12 mouse cellular contexts compared by ENCODE assay signal in the genomic region with DNA sequence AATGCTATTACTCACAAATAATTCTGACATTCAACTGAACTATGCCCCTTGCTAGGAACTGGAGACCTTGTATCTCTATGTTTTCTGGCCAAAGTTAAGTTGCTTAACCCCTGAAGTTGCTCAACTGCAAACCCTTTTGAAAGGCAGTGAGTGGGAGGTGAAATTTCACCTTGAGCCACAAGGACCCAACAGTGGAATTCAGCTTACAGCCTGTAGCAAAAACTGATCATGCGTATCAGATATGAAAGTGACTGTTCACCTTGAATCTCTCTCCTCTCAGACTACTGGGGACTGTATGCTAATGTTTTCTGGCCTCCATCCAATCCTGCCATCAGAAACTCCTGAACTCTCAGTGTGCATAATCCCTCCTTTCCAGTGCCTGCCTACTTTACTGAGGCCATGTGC.
DNase-seq lines count a peak whose midpoint lies in the region; ATAC-seq and TF ChIP-seq lines count a peak whose summit lies in the region.
"Had no signal": no experiment of that assay in that cellular context is flagged by ENCODE, and none has a peak within 500 bp of the region (broad histone marks: within the 10 kb centered on the region; RNA-seq: fewer than 3 reads in every experiment).

No protein-coding gene starts in this region.

- H3K27me3 ChIP-seq in heart, adult 2 months (ENCODE audit: control insufficient read depth, insufficient read depth, low read length): no peaks in the 10 kb centered on the region
- H3K27me3 ChIP-seq in lung, embryonic 15.5 days: no peaks in the 10 kb centered on the region
- H3K27me3 ChIP-seq in intestine, embryonic 16.5 days (replicated peaks; ENCODE audit: control insufficient read depth, insufficient read depth, low read length): no peaks in the 10 kb centered on the region
- no peaks in the 10 kb centered on the region for H3K27me3 ChIP-seq in cerebellum, adult 2 months (ENCODE audit: control insufficient read depth, insufficient read depth, low read length)
- H3K27me3 ChIP-seq: neural tube, embryonic 13.5 days had no signal

- TF ChIP-seq EP300 in heart, adult 2 months (IDR thresholded peaks at IDR 0.05; ENCODE audit: insufficient read depth, low read depth, low read length): no peak

- ATAC-seq in lung, embryonic 15.5 days (ENCODE audit: borderline replicate concordance, extremely low read depth, low FRiP score, low TSS enrichment): no peak
- peak; percentile 45; the same call in 1 of the 2 replicates for ATAC-seq in intestine, embryonic 16.5 days

- no peak overlapping the region for H3K4me2 ChIP-seq in lung, embryonic 15.5 days
- no peak overlapping the region for H3K4me2 ChIP-seq in intestine, embryonic 16.5 days (ENCODE audit: low read depth, low read length)
- H3K4me2 ChIP-seq: neural tube, embryonic 13.5 days had no signal

- no peak for DNase-seq in heart, adult 2 months
- DNase-seq in heart, postnatal 36 days: no peak
- DNase-seq in lung, postnatal 14 days: no peak
- peak; percentile 54 for DNase-seq in lung, postnatal 36 days
- no peak for DNase-seq in cerebellum, adult 2 months
- no peak for DNase-seq in spleen, postnatal 10 days (ENCODE audit: low spot score in 2 of 2)
- DNase-seq: cerebellum, postnatal 10 days; gastrocnemius, postnatal 25 days; right cerebral cortex, postnatal 25 days had no signal

- 76% methylated on average over 1 of the region's 1 CpGs for WGBS in heart, adult 2 months
- 65% methylated on average over 1 of the region's 1 CpGs for WGBS in lung, embryonic 15.5 days
- WGBS in intestine, embryonic 16.5 days: 68% methylated on average over 1 of the region's 1 CpGs
- 89% methylated on average over 1 of the region's 1 CpGs for WGBS in cerebellum, adult 2 months

- no peaks in the 10 kb centered on the region for H3K79me2 ChIP-seq in heart, adult 2 months (replicated peaks; ENCODE audit: control insufficient read depth, insufficient read depth, low read length)

- no peak for TF ChIP-seq POLR2A in heart, adult 2 months (IDR thresholded peaks at IDR 0.05; ENCODE audit: insufficient read depth, low read depth, low read length)
- no peak for TF ChIP-seq POLR2A in cerebellum, adult 2 months (IDR thresholded peaks at IDR 0.05; ENCODE audit: borderline replicate concordance, insufficient read depth, low read length)

- H3K4me1 ChIP-seq in heart, adult 2 months (ENCODE audit: control insufficient read depth, insufficient read depth, low read length): peaks cover 19% of the 10 kb centered on the region
- H3K4me1 ChIP-seq in lung, embryonic 15.5 days: peaks cover 27% of the 10 kb centered on the region
- peaks cover 5% of the 10 kb centered on the region; the same call in 1 of the 2 replicates for H3K4me1 ChIP-seq in intestine, embryonic 16.5 days (ENCODE audit: control insufficient read depth, insufficient read depth, low read length)
- H3K4me1 ChIP-seq in cerebellum, adult 2 months (ENCODE audit: control insufficient read depth, insufficient read depth, low read length): no peaks in the 10 kb centered on the region

- H3K4me3 ChIP-seq in heart, adult 2 months: no peak overlapping the region
- no peak overlapping the region for H3K4me3 ChIP-seq in lung, embryonic 15.5 days
- H3K4me3 ChIP-seq in intestine, embryonic 16.5 days (ENCODE audit: low read length): no peak overlapping the region
- H3K4me3 ChIP-seq in cerebellum, adult 2 months (replicated peaks; ENCODE audit: insufficient read depth, low read depth, low read length): no peak overlapping the region
- H3K4me3 ChIP-seq: neural tube, embryonic 13.5 days had no signal

- TF ChIP-seq CTCF in heart, adult 2 months (IDR thresholded peaks at IDR 0.05): no peak
- no peak for TF ChIP-seq CTCF in cerebellum, adult 2 months (IDR thresholded peaks at IDR 0.05; ENCODE audit: borderline replicate concordance, insufficient read depth, low read depth, low read length)

- peak overlapping the region; percentile 34; the same call in 1 of the 2 replicates for H3K27ac ChIP-seq in heart, adult 2 months
- peak overlapping the region; percentile 8; the same call in 1 of the 2 replicates for H3K27ac ChIP-seq in lung, embryonic 15.5 days
- H3K27ac ChIP-seq in intestine, embryonic 16.5 days (ENCODE audit: low read length): no peak overlapping the region
- no peak overlapping the region for H3K27ac ChIP-seq in cerebellum, adult 2 months (ENCODE audit: insufficient read depth, low read length)
- H3K27ac ChIP-seq: neural tube, embryonic 13.5 days had no signal

- no peak overlapping the region for H3K9ac ChIP-seq in heart, adult 2 months (ENCODE audit: low read depth, low read length)
- no peak overlapping the region for H3K9ac ChIP-seq in lung, embryonic 15.5 days
- H3K9ac ChIP-seq in intestine, embryonic 16.5 days (ENCODE audit: low read depth, low read length): no peak overlapping the region
- H3K9ac ChIP-seq: neural tube, embryonic 13.5 days had no signal

- H3K36me3 ChIP-seq in heart, adult 2 months (ENCODE audit: control insufficient read depth, insufficient read depth, low read length): peaks cover 78% of the 10 kb centered on the region
- H3K36me3 ChIP-seq in lung, embryonic 15.5 days: peaks cover 17% of the 10 kb centered on the region; the same call in 1 of the 2 replicates
- H3K36me3 ChIP-seq in intestine, embryonic 16.5 days (ENCODE audit: control insufficient read depth, insufficient read depth, low read length): no peaks in the 10 kb centered on the region; the same call in 1 of the 2 replicates

- intact Hi-C loops in heart, adult 2 months (cut with DNase I): loop anchor here (5.0 kb wide), 3 partner anchors 32 to 1047 kb away; no protein-coding TSS in a partner anchor
- intact Hi-C loops in heart, postnatal 36 days (cut with DNase I): loop anchor here (5.0 kb wide), 2 partner anchors 32 to 1152 kb away; no protein-coding TSS in a partner anchor

- H3K9me3 ChIP-seq in lung, embryonic 15.5 days: no peaks in the 10 kb centered on the region
- H3K9me3 ChIP-seq in intestine, embryonic 16.5 days (ENCODE audit: control insufficient read depth, low read length): no peaks in the 10 kb centered on the region
- H3K9me3 ChIP-seq: neural tube, embryonic 13.5 days had no signal

Comparison
In these comparisons a context has a peak if more than half of its experiments do, and no peak if none do; other contexts are left out.
1. H3K27ac ChIP-seq: peak in heart, adult 2 months (single experiment) and lung, embryonic 15.5 days (single experiment); none in intestine, embryonic 16.5 days (single experiment) and cerebellum, adult 2 months (single experiment).